Mouse (Mus musculus): ENCODE results near the gene Galnt10. TPM values are rescaled to one million over a fixed set of nuclear protein-coding genes. Genes with fewer than 3 reads are reported as not detected.

The Galnt10 gene
- total and polyA plus RNA-seq, 3 experiments, result 0.07 to 0.85 TPM; not detected in 1

DNA sequence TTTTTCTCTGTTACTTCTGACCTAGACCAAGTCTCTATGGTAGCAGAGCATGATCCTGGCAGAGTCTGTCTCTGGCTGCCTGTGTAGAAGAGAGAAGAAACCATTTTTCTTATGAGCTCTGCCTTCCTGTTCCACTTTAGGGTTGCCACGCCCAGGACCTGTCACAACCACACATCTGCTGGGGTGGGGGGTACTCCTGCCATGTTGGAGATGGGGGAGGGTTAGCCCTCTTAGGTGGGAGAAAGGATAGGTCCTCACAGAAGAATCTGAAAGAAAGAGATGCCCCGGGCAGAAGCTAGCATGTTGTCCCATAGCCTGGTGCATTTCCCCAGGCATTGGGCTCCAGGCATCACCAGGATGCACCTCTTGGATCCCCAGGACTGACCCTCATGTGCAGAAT, 5.6 kb downstream of the Galnt10 start:
- Histone ChIP-seq H3K79me2 (replicated peaks; ENCODE audit: control insufficient read depth, extremely low read depth, insufficient read depth, poor library complexity, severe bottlenecking) (no peaks in the 10 kb centered on the region), H3K27ac (ENCODE audit: insufficient read depth, low read depth) (no peak overlapping the region), H3K36me3 (replicated peaks in 1 of 2; ENCODE audit: control insufficient read depth in 1 of 2, insufficient read depth in 1 of 2, low read length in 1 of 2) (no peaks in the 10 kb centered on the region), H3K27me3 (replicated peaks) (peaks cover 94% of the 10 kb centered on the region), H3K4me1 (ENCODE audit: control insufficient read depth in 1 of 2, insufficient read depth in 2 of 2) (no peaks in the 10 kb centered on the region), H3K4me2 (ENCODE audit: insufficient read depth, low read depth, poor library complexity, severe bottlenecking) (no peak overlapping the region), H3K9ac (ENCODE audit: insufficient read depth, low read depth) (no peak overlapping the region), H3K4me3 (replicated peaks in 1 of 3; ENCODE audit: low read depth in 2 of 3, low read length in 2 of 3, poor library complexity in 1 of 3) (no peak overlapping the region), H3K9me3 (replicated peaks; ENCODE audit: low read length) (no peaks in the 10 kb centered on the region)
- dilution Hi-C loops (cut with MboI; ENCODE audit: extremely low pct_ligation_motif_present, extremely low pct_unique_long_range_greater_than_20kb, low sequenced_read_pairs), result no loop called here
- DNase-seq (ENCODE audit: extremely low read depth), result no peak
- TF ChIP-seq TBP (conservative IDR thresholded peaks at IDR 0.05; ENCODE audit: low read depth, low read length) (no peak), MYC (IDR thresholded peaks at IDR 0.05; ENCODE audit: low read depth, low read length) (no peak), NELFE (IDR thresholded peaks at IDR 0.05; ENCODE audit: low read depth, low read length) (no peak), HCFC1 (IDR thresholded peaks at IDR 0.05; ENCODE audit: low read depth, low read length) (no peak), RCOR1 (conservative IDR thresholded peaks at IDR 0.05; ENCODE audit: low read depth, low read length) (no peak), CHD2 (IDR thresholded peaks at IDR 0.05; ENCODE audit: low read length) (no peak), MAX (IDR thresholded peaks at IDR 0.05; ENCODE audit: low read length) (no peak), NRF1 (IDR thresholded peaks at IDR 0.05; ENCODE audit: low read depth, low read length) (no peak), TCF12 (IDR thresholded peaks at IDR 0.05; ENCODE audit: low read depth, low read length) (no peak), SMC3 (IDR thresholded peaks at IDR 0.05; ENCODE audit: low read depth, low read length) (no peak), CHD1 (IDR thresholded peaks at IDR 0.05; ENCODE audit: low read depth, low read length) (no peak), RAD21 (IDR thresholded peaks at IDR 0.05; ENCODE audit: low read depth, low read length) (no peak), CTCF (conservative IDR thresholded peaks at IDR 0.05 in 1 of 2, IDR thresholded peaks at IDR 0.05 in 1 of 2; ENCODE audit: low read depth in 2 of 2, low read length in 2 of 2) (no peak), JUND (conservative IDR thresholded peaks at IDR 0.05; ENCODE audit: low read depth, low read length) (no peak)
- in situ Hi-C loops (cut with MboI; ENCODE audit: low pct_ligation_motif_present, low pct_unique_long_range_greater_than_20kb, low sequenced_read_pairs), result no loop called here

DNA sequence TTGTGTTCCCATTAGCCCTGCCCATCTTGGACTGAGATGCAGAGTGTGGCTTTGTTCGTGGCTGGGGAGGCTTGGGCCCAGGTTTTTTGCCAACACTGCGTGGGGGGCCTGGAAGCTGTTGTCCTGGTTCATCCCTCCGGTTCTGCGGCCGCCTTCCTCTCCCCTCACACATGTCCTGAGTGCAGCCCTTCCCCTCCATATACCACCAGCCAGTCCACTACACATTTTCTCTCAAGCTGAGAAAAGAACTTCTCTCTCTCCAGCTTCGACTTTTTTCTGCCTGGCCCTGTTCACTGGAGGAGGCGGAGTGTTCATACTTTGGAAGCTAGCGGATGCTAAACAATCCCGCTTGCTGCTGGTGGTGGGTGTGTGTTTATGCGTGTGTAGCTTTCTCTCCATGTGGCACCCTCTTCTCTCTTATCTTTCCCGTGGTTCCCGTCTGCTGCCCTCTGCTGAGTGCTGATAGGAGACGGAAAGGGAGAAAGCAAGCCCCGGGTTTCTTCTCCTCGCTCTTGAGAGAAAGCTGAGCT, 6.1 kb downstream of the Galnt10 start:
- H3K9me3 ChIP-seq (replicated peaks; ENCODE audit: low read length), result no peaks in the 10 kb centered on the region
- H3K4me3 ChIP-seq (replicated peaks in 1 of 3; ENCODE audit: low read depth in 2 of 3, low read length in 2 of 3, poor library complexity in 1 of 3), result no peak overlapping the region
- in situ Hi-C loops (cut with MboI; ENCODE audit: low pct_ligation_motif_present, low pct_unique_long_range_greater_than_20kb, low sequenced_read_pairs), result no loop called here
- H3K36me3 ChIP-seq (replicated peaks in 1 of 2; ENCODE audit: control insufficient read depth in 1 of 2, insufficient read depth in 1 of 2, low read length in 1 of 2), result no peaks in the 10 kb centered on the region
- no peak overlapping the region for H3K9ac ChIP-seq (ENCODE audit: insufficient read depth, low read depth)
- H3K27ac ChIP-seq (ENCODE audit: insufficient read depth, low read depth), result no peak overlapping the region
- no peak overlapping the region for H3K4me2 ChIP-seq (ENCODE audit: insufficient read depth, low read depth, poor library complexity, severe bottlenecking)
- dilution Hi-C loops (cut with MboI; ENCODE audit: extremely low pct_ligation_motif_present, extremely low pct_unique_long_range_greater_than_20kb, low sequenced_read_pairs), result no loop called here
- no peak for TF ChIP-seq ZKSCAN1 (IDR thresholded peaks at IDR 0.05; ENCODE audit: borderline replicate concordance, low read depth, low read length)
- no peak for TF ChIP-seq PAX5 (IDR thresholded peaks at IDR 0.05; ENCODE audit: low read length)
- no peak for TF ChIP-seq ZNF384 (IDR thresholded peaks at IDR 0.05; ENCODE audit: low read depth, low read length)
- no peak for TF ChIP-seq BHLHE40 (IDR thresholded peaks at IDR 0.05; ENCODE audit: low read depth, low read length)
- no peak for TF ChIP-seq ZC3H11A (IDR thresholded peaks at IDR 0.05; ENCODE audit: low read depth, low read length)
- TF ChIP-seq MXI1 (IDR thresholded peaks at IDR 0.05; ENCODE audit: low read depth, low read length), result no peak
- TF ChIP-seq RAD21 (IDR thresholded peaks at IDR 0.05; ENCODE audit: low read depth, low read length), result no peak
- TF ChIP-seq UBTF (IDR thresholded peaks at IDR 0.05; ENCODE audit: low read depth, low read length), result no peak
- no peak for TF ChIP-seq EP300 (IDR thresholded peaks at IDR 0.05; ENCODE audit: low read length)
- TF ChIP-seq CTCF (conservative IDR thresholded peaks at IDR 0.05 in 1 of 2, IDR thresholded peaks at IDR 0.05 in 1 of 2; ENCODE audit: low read depth in 2 of 2, low read length in 2 of 2), result no peak
- TF ChIP-seq ETS1 (conservative IDR thresholded peaks at IDR 0.05; ENCODE audit: low read depth, low read length), result no peak
- no peak for TF ChIP-seq HCFC1 (IDR thresholded peaks at IDR 0.05; ENCODE audit: low read depth, low read length)
- TF ChIP-seq KAT2A (IDR thresholded peaks at IDR 0.05; ENCODE audit: insufficient replicate concordance, low read length), result no peak
- H3K79me2 ChIP-seq (replicated peaks; ENCODE audit: control insufficient read depth, extremely low read depth, insufficient read depth, poor library complexity, severe bottlenecking), result no peaks in the 10 kb centered on the region
- H3K27me3 ChIP-seq (replicated peaks), result peaks cover 96% of the 10 kb centered on the region
- H3K4me1 ChIP-seq (ENCODE audit: control insufficient read depth in 1 of 2, insufficient read depth in 2 of 2), result no peaks in the 10 kb centered on the region
- no peak for DNase-seq (ENCODE audit: extremely low read depth)
